8 mouse cellular contexts compared by ENCODE assay signal in the genomic region with DNA sequence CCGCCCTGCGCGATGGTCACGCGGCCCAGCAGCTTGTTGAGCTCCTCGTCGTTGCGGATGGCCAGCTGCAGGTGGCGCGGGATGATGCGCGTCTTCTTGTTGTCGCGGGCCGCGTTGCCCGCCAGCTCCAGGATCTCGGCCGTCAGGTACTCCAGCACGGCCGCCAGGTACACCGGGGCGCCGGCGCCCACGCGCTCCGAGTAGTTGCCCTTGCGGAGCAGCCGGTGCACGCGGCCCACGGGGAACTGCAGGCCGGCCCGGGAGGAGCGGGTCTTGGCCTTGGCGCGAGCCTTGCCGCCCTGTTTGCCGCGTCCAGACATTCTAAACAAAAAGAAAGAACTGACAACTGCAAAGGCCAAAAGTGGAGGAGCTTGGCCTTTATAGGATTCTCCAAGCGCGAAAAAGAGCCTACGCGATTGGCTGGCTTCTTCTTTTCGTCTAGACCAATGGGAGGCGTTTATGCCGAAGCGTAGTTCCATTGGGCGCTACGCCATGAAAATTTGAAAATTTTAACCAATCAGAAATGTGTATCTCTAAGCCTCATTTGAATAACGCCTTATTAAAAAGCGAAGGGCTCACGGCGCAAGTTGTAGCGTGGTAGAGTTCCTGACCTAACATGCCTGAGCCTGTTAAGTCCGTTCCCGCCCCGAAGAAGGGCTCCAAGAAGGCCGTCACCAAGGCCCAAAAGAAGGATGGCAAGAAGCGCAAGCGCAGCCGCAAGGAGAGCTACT. TPM values are rescaled to one million over a fixed set of nuclear protein-coding genes. Genes with fewer than 3 reads are reported as not detected.
DNase-seq lines count a peak whose midpoint lies in the region; ATAC-seq and TF ChIP-seq lines count a peak whose summit lies in the region.
"Not testable (repeated sequence)": the region's sequence is repeated elsewhere in the genome, so short reads cannot be mapped to it uniquely, and the experiment has no call there.

A gene (minus strand): TSS at position 320 of the 731 bp plus-strand sequence.
A gene (plus strand): TSS at position 563 of the 731 bp plus-strand sequence.

- peaks cover 68% of the 10 kb centered on the region for H3K4me1 ChIP-seq in erythroblast, embryonic 14.5 days (ENCODE audit: control insufficient read depth)
- peaks cover 16% of the 10 kb centered on the region for H3K4me1 ChIP-seq in heart, embryonic 11.5 days (ENCODE audit: control insufficient read depth, insufficient read depth, low read length)
- peaks cover 40% of the 10 kb centered on the region for H3K4me1 ChIP-seq in kidney, embryonic 16.5 days (ENCODE audit: insufficient read depth, low read length)
- H3K4me1 ChIP-seq in liver, adult 2 months (ENCODE audit: control insufficient read depth, insufficient read depth, low read length), result not testable (repeated sequence)

- WGBS in heart, embryonic 11.5 days (ENCODE audit: insufficient replicate concordance), result under 1% methylated on average over 38 of the region's 63 CpGs
- WGBS in kidney, embryonic 16.5 days, result under 1% methylated on average over 36 of the region's 63 CpGs
- under 1% methylated on average over 43 of the region's 63 CpGs for WGBS in liver, adult 2 months

- H3ac ChIP-seq in myocyte (ENCODE audit: control insufficient read depth, insufficient read length), result not testable (repeated sequence)

- H3K27me3 ChIP-seq in erythroblast, embryonic 14.5 days (ENCODE audit: control insufficient read depth), result peaks cover 11% of the 10 kb centered on the region
- not testable (repeated sequence) for H3K27me3 ChIP-seq in heart, embryonic 11.5 days (ENCODE audit: control insufficient read depth, insufficient read depth, low read length); kidney, embryonic 16.5 days (ENCODE audit: insufficient read depth, low read length); liver, adult 2 months (ENCODE audit: control insufficient read depth, insufficient read depth, low read length); myocyte (ENCODE audit: control insufficient read depth, insufficient read depth, insufficient read length); splenic B cell, adult 2 months (ENCODE audit: control insufficient read depth, insufficient read depth, low read length, poor library complexity, severe bottlenecking)

- peak within 1 kb of the TSS; percentile 67 for H3K4me3 ChIP-seq in erythroblast, embryonic 14.5 days (replicated peaks)
- peak within 1 kb of the TSS; percentile 39 for H3K4me3 ChIP-seq in heart, embryonic 11.5 days (ENCODE audit: low read depth, low read length)
- peak within 1 kb of the TSS; percentile 44 for H3K4me3 ChIP-seq in kidney, embryonic 16.5 days (ENCODE audit: low read length)
- H3K4me3 ChIP-seq in liver, adult 2 months (ENCODE audit: insufficient read depth, low read depth, low read length), result peak within 1 kb of the TSS; percentile 44; the same call in 1 of the 2 replicates
- peak within 1 kb of the TSS; percentile 12 for H3K4me3 ChIP-seq in myocyte

- not testable (repeated sequence) for H3K9me3 ChIP-seq in erythroblast, embryonic 14.5 days (ENCODE audit: control insufficient read depth, low read length); heart, embryonic 11.5 days (replicated peaks; ENCODE audit: control insufficient read depth, low read length); kidney, embryonic 16.5 days (ENCODE audit: low read length)

- peak within 1 kb of the TSS; percentile 84 for H3K27ac ChIP-seq in heart, embryonic 11.5 days (ENCODE audit: low read depth, low read length)
- peak within 1 kb of the TSS; percentile 90 for H3K27ac ChIP-seq in kidney, embryonic 16.5 days (ENCODE audit: low read length)
- not testable (repeated sequence) for H3K27ac ChIP-seq in liver, adult 2 months (replicated peaks; ENCODE audit: insufficient read depth, low read depth, low read length)

- H3K79me2 ChIP-seq in liver, adult 2 months (ENCODE audit: control insufficient read depth, insufficient read depth, low read length); myocyte (ENCODE audit: control insufficient read depth, insufficient read depth): not testable (repeated sequence)

- peak; percentile 83 to 84 for DNase-seq in B cell, adult 2 months
- DNase-seq in brain, embryonic 14.5 days (ENCODE audit: low read depth), result peak; percentile 99
- DNase-seq in liver, adult 2 months (ENCODE audit: extremely low read depth, low read depth, low spot score), result peak; percentile 77
- peak; percentile 97 for DNase-seq in splenic B cell, adult 2 months (ENCODE audit: low read depth, low spot score)

- H3K9ac ChIP-seq in heart, embryonic 11.5 days (ENCODE audit: low read depth, low read length), result peak within 1 kb of the TSS; percentile 69; the same call in 1 of the 2 replicates
- H3K9ac ChIP-seq in kidney, embryonic 16.5 days (replicated peaks; ENCODE audit: low read length), result peak within 1 kb of the TSS; percentile 70
- peak within 1 kb of the TSS; percentile 60; the same call in 1 of the 2 replicates for H3K9ac ChIP-seq in liver, adult 2 months (ENCODE audit: low read depth, low read length)

- TF ChIP-seq POLR2A in brain, embryonic 14.5 days (IDR thresholded peaks at IDR 0.05; ENCODE audit: borderline replicate concordance, extremely low read depth, insufficient read depth, insufficient read length, poor library complexity, severe bottlenecking); liver, adult 2 months (IDR thresholded peaks at IDR 0.05; ENCODE audit: extremely low read depth, insufficient read depth, low read length): not testable (repeated sequence)
- peak; percentile 67 for TF ChIP-seq POLR2A in myocyte (IDR thresholded peaks at IDR 0.05; ENCODE audit: insufficient read length, low read depth)

- peak within 1 kb of the TSS; percentile 61 for H3K4me2 ChIP-seq in heart, embryonic 11.5 days
- peak within 1 kb of the TSS; percentile 55 for H3K4me2 ChIP-seq in kidney, embryonic 16.5 days (replicated peaks; ENCODE audit: low read depth, low read length)
- H3K4me2 ChIP-seq in myocyte (ENCODE audit: low read depth), result peak within 1 kb of the TSS; percentile 71

- not testable (repeated sequence) for TF ChIP-seq CTCF in brain, embryonic 14.5 days (IDR thresholded peaks at IDR 0.05; ENCODE audit: borderline replicate concordance, extremely low read depth, insufficient read depth, insufficient read length); liver, adult 2 months (IDR thresholded peaks at IDR 0.05; ENCODE audit: low read depth, low read length)

- peak; percentile 95 for ATAC-seq in heart, embryonic 11.5 days (replicated peaks; ENCODE audit: insufficient number of reproducible peaks, low FRiP score, low TSS enrichment)
- ATAC-seq in kidney, embryonic 16.5 days (ENCODE audit: low FRiP score, low TSS enrichment), result peak; percentile 96

- H3K36me3 ChIP-seq in erythroblast, embryonic 14.5 days (ENCODE audit: control insufficient read depth); heart, embryonic 11.5 days (ENCODE audit: control insufficient read depth, insufficient read depth, low read length); kidney, embryonic 16.5 days (ENCODE audit: insufficient read depth, low read length); liver, adult 2 months (ENCODE audit: control insufficient read depth, insufficient read depth, low read length); myocyte (ENCODE audit: control insufficient read depth, insufficient read depth); splenic B cell, adult 2 months (ENCODE audit: control insufficient read depth, insufficient read depth, low read length, poor library complexity, severe bottlenecking): not testable (repeated sequence)

TF ChIP-seq in myocyte, 11 proteins besides CTCF, POLR2A, EP300 and RAD21:
- TF ChIP-seq POLR2AphosphoS2 (IDR thresholded peaks at IDR 0.05; ENCODE audit: insufficient read length, low read depth), result peak; percentile 78
- TF ChIP-seq E2F4 (IDR thresholded peaks at IDR 0.05; ENCODE audit: insufficient read depth), result peak; percentile 87

RNA-seq across cellular contexts. Expression of the first gene that starts in this region (rescaled TPM):
- polyA plus RNA-seq in brain, embryonic 14.5 days (2012; rRNA removed), result 8.8 and 12.7 TPM in 2 replicates
- 15.8 and 41.3 TPM in 2 replicates for polyA plus RNA-seq in erythroblast, embryonic 14.5 days (2012)
- polyA plus RNA-seq in heart, embryonic 11.5 days (2014; fragmentation: Nextera tagmentation; extraction: Ambion mirVana), result 3.3 and 6.2 TPM in 2 replicates
- 3.4 and 6.0 TPM in 2 replicates for polyA plus RNA-seq in kidney, embryonic 16.5 days (2015; fragmentation: Nextera tagmentation; extraction: Ambion mirVana)
- total RNA-seq in liver, adult 2 months (2014; rRNA removed), result 7.3 and 8.7 TPM in 2 replicates
- not detected in 2 replicates for polyA plus RNA-seq in liver, adult 2 months (2012; rRNA removed)
- polyA plus RNA-seq in myocyte (2012; fragmentation: generic; extraction: Trizol), result 6.8 TPM

RNA-seq across cellular contexts. Expression of the second gene that starts in this region (rescaled TPM):
- 2.5 TPM in 2 replicates for polyA plus RNA-seq in brain, embryonic 14.5 days (2012; rRNA removed)
- polyA plus RNA-seq in erythroblast, embryonic 14.5 days (2012), result 2.2 and 5.1 TPM in 2 replicates
- 1.5 TPM in 1 of 2 replicates, not detected in the other for polyA plus RNA-seq in heart, embryonic 11.5 days (2014; fragmentation: Nextera tagmentation; extraction: Ambion mirVana)
- polyA plus RNA-seq in kidney, embryonic 16.5 days (2015; fragmentation: Nextera tagmentation; extraction: Ambion mirVana), result 2.0 and 2.2 TPM in 2 replicates
- 0.40 and 0.74 TPM in 2 replicates for total RNA-seq in liver, adult 2 months (2014; rRNA removed)
- not detected in 2 replicates for polyA plus RNA-seq in liver, adult 2 months (2012; rRNA removed)
- polyA plus RNA-seq in myocyte (2012; fragmentation: generic; extraction: Trizol), result 0.89 TPM

Comparison
In these comparisons a context has a peak if more than half of its experiments do, and no peak if none do; other contexts are left out.
1. H3K4me3 ChIP-seq: peak in every context shown above with its lines; median percentile 67 in erythroblast, embryonic 14.5 days; 44 in kidney, embryonic 16.5 days; 44 in liver, adult 2 months; 39 in heart, embryonic 11.5 days; 12 in myocyte.